Mouse (Mus musculus): ENCODE measurements around the gene Ccdc146. TPM values are rescaled to one million over a fixed set of nuclear protein-coding genes. Genes with fewer than 3 reads are reported as not detected.
A peak's percentile ranks its signal among the peaks of the same experiment; 100 is the strongest.
"Not testable (repeated sequence)": the region's sequence is repeated elsewhere in the genome, so short reads cannot be mapped to it uniquely, and the experiment has no call there.

The Ccdc146 gene
- polyA plus RNA-seq, 1 experiment: not detected

DNA sequence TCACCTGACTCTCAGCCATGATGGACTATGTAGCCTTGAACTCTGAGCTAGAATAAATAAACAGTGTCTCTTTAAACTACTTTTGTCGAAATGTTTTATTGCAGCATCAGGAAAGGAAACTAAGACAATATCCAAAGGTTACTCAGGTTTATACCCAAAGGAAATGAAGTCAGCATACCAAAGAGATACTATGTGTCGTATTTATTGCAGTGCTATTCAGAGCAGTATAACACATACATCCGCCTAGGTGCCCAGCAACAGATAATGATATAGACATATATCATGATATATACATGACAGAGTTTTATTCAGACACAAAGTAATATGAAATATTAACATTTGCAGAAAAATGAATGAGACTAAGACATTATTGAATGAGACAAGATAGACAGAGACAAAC, 61.1 kb downstream of the Ccdc146 start:
- H3K27ac ChIP-seq (ENCODE audit: insufficient read depth, low read depth, low read length): no peak overlapping the region
- H3K4me3 ChIP-seq (ENCODE audit: insufficient read depth, low read depth, low read length): no peak overlapping the region
- TF ChIP-seq CTCF (conservative IDR thresholded peaks at IDR 0.05; ENCODE audit: insufficient read depth, insufficient read length, low read depth, low read length) (no peak), POLR2A (IDR thresholded peaks at IDR 0.05; ENCODE audit: low read depth, low read length) (no peak)
- 49% methylated on average over 3 of the region's 3 CpGs for WGBS
- no peaks in the 10 kb centered on the region for H3K36me3 ChIP-seq (ENCODE audit: control insufficient read depth, insufficient read depth, low read length)
- DNase-seq: no peak
- no peaks in the 10 kb centered on the region for H3K27me3 ChIP-seq (replicated peaks; ENCODE audit: control insufficient read depth, insufficient read depth, low read length)
- H3K4me1 ChIP-seq (ENCODE audit: control insufficient read depth, insufficient read depth, low read length): no peaks in the 10 kb centered on the region

DNA sequence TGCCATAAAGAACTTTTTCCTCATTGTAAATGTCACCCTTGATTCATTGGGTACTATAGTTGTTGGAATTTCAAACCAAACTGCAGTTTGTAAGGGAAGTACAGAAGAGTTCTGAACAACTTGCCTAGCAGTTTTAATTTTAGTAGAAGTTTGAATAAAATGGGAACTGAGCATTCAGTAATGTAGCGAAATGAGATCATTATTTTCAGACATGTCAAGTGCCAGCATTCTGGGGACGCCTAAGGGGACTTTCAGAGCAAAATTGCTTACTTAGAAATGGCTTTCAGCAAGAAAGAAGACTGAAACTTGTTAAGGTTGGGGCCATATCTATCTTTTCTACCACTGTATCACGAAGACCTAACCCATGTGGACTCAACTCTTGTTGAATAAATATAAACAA, 65.8 kb downstream of the Ccdc146 start:
- no peak for DNase-seq
- H3K27me3 ChIP-seq (replicated peaks; ENCODE audit: control insufficient read depth, insufficient read depth, low read length): no peaks in the 10 kb centered on the region
- H3K4me1 ChIP-seq (ENCODE audit: control insufficient read depth, insufficient read depth, low read length): no peaks in the 10 kb centered on the region
- no peak overlapping the region for H3K27ac ChIP-seq (ENCODE audit: insufficient read depth, low read depth, low read length)
- H3K4me3 ChIP-seq (ENCODE audit: insufficient read depth, low read depth, low read length): no peak overlapping the region
- TF ChIP-seq POLR2A (IDR thresholded peaks at IDR 0.05; ENCODE audit: low read depth, low read length): no peak
- no peak for TF ChIP-seq CTCF (conservative IDR thresholded peaks at IDR 0.05; ENCODE audit: insufficient read depth, insufficient read length, low read depth, low read length)
- WGBS: 82% methylated on average over 3 of the region's 3 CpGs
- H3K36me3 ChIP-seq (ENCODE audit: control insufficient read depth, insufficient read depth, low read length): no peaks in the 10 kb centered on the region

DNA sequence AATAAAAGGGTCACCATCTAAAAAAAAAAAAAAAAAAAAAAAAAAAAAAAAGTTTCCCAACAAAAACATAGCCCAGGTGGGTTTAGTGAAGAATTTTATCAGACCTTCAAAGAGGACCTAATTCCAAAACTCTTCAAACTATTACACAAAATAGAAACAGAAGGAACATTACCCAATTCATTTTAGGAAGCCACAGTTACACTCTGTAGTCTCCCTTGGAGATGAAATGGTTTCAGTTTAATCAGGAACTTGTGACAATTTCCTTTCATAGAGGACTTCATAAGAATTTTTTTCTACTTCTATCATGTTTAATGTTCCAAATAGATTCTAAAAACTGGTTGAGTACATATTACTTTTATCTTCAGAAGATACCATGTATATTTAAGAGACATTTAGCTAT, 72.8 kb downstream of the Ccdc146 start:
- Histone ChIP-seq H3K4me3 (ENCODE audit: insufficient read depth, low read depth, low read length) (no peak overlapping the region), H3K4me1 (ENCODE audit: control insufficient read depth, insufficient read depth, low read length) (no peaks in the 10 kb centered on the region), H3K36me3 (ENCODE audit: control insufficient read depth, insufficient read depth, low read length) (no peaks in the 10 kb centered on the region), H3K27me3 (replicated peaks; ENCODE audit: control insufficient read depth, insufficient read depth, low read length) (no peaks in the 10 kb centered on the region), H3K27ac (ENCODE audit: insufficient read depth, low read depth, low read length) (no peak overlapping the region)
- TF ChIP-seq POLR2A (IDR thresholded peaks at IDR 0.05; ENCODE audit: low read depth, low read length): no peak
- TF ChIP-seq CTCF (conservative IDR thresholded peaks at IDR 0.05; ENCODE audit: insufficient read depth, insufficient read length, low read depth, low read length): no peak
- DNase-seq: no peak

DNA sequence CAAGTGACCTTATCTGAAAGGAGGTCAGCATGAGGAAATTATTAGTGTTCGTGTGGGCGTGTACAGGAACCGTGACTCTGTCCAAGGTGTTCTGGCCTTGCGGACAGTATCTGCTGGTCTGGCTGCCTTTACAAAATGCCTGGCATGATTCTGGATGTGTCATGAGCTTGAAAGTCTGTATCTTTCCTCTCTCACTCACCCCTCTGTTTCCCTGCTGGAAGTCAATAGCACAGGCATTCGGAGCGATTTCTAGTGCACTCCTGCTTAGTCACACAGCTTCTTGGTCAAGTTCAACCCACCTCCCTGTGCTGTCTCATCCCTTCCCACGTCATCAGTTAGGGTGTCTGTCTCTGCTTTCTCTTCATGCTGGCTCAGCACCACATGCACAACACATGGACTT, 76.1 kb downstream of the Ccdc146 start:
- Histone ChIP-seq H3K4me1 (ENCODE audit: control insufficient read depth, insufficient read depth, low read length) (no peaks in the 10 kb centered on the region), H3K36me3 (ENCODE audit: control insufficient read depth, insufficient read depth, low read length) (no peaks in the 10 kb centered on the region), H3K4me3 (ENCODE audit: insufficient read depth, low read depth, low read length) (no peak overlapping the region), H3K27ac (ENCODE audit: insufficient read depth, low read depth, low read length) (no peak overlapping the region), H3K27me3 (replicated peaks; ENCODE audit: control insufficient read depth, insufficient read depth, low read length) (no peaks in the 10 kb centered on the region)
- no peak for DNase-seq
- WGBS: 78% methylated on average over 7 of the region's 7 CpGs
- no peak for TF ChIP-seq CTCF (conservative IDR thresholded peaks at IDR 0.05; ENCODE audit: insufficient read depth, insufficient read length, low read depth, low read length)
- no peak for TF ChIP-seq POLR2A (IDR thresholded peaks at IDR 0.05; ENCODE audit: low read depth, low read length)

DNA sequence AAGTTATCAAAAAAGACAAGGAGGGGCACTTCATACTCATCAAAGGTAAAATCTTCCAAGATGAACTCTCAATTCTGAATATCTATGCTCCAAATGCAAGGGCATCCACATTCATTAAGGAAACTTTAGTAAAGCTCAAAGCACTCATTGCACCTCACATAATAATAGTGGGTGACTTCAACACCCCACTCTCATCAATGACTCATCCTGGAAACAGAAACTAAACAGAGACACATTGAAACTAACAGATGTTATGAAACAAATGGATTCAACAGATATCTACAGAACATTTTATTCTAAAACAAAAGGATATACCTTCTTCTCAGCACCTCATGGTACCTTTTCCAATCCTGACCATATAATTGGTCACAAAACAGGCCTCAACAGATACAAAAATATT, 82.2 kb downstream of the Ccdc146 start:
- H3K27ac ChIP-seq (ENCODE audit: insufficient read depth, low read depth, low read length); H3K4me3 ChIP-seq (ENCODE audit: insufficient read depth, low read depth, low read length); H3K27me3 ChIP-seq (replicated peaks; ENCODE audit: control insufficient read depth, insufficient read depth, low read length); DNase-seq; H3K36me3 ChIP-seq (ENCODE audit: control insufficient read depth, insufficient read depth, low read length); H3K4me1 ChIP-seq (ENCODE audit: control insufficient read depth, insufficient read depth, low read length): not testable (repeated sequence)

DNA sequence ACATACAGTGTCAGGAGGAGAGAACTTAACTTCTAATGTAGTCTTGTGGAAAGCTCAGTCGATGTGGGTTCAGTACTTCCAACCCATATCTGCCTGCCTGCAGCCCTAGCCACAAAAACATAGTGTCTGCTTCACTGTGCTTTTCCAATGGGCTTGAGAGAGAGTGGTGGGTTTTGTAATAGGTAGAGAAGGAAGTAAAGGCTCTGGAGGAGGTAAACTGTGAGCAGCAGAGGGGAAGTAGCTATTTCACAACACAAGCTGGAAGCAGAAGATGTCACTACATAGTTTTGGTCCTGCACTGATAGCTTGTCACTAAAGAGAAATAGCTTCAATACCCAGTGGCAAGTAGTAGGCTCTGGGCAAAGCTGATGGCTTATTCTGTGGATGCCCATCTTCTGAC, 92.4 kb downstream of the Ccdc146 start:
- Histone ChIP-seq H3K27me3 (replicated peaks; ENCODE audit: control insufficient read depth, insufficient read depth, low read length) (no peaks in the 10 kb centered on the region), H3K4me1 (ENCODE audit: control insufficient read depth, insufficient read depth, low read length) (no peaks in the 10 kb centered on the region; the same call in 1 of the 2 replicates), H3K36me3 (ENCODE audit: control insufficient read depth, insufficient read depth, low read length) (no peaks in the 10 kb centered on the region), H3K27ac (ENCODE audit: insufficient read depth, low read depth, low read length) (no peak overlapping the region), H3K4me3 (ENCODE audit: insufficient read depth, low read depth, low read length) (no peak overlapping the region)
- WGBS: 87% methylated on average over 1 of the region's 1 CpGs
- TF ChIP-seq CTCF (conservative IDR thresholded peaks at IDR 0.05; ENCODE audit: insufficient read depth, insufficient read length, low read depth, low read length) (no peak), POLR2A (IDR thresholded peaks at IDR 0.05; ENCODE audit: low read depth, low read length) (no peak)
- no peak for DNase-seq

DNA sequence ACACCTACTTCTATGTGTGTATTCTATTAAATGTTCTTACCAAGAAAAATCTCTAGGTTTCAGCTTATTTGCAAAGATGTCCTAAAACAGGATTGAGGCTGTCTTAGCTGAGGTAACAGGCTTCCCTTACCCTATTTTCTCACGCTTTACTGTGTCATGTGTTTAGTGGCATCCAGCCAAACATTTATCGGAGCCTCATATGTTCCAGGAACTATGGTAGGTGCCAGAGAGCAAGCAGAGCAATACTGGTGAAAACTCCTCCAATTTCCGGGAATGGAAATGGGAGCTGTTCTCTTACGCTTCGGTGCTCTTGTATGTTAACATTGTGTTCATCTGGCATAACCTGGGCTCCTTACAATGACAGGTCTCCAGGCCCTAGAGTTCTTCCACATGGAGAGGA, 92.8 kb downstream of the Ccdc146 start:
- 27% methylated on average over 5 of the region's 5 CpGs for WGBS
- no peak overlapping the region for H3K27ac ChIP-seq (ENCODE audit: insufficient read depth, low read depth, low read length)
- DNase-seq: peak; percentile 29

More for the DNA sequence above, 92.8 kb downstream of the Ccdc146 start:
- Histone ChIP-seq H3K4me3 (ENCODE audit: insufficient read depth, low read depth, low read length) (no peak overlapping the region), H3K4me1 (ENCODE audit: control insufficient read depth, insufficient read depth, low read length) (no peaks in the 10 kb centered on the region; the same call in 1 of the 2 replicates), H3K27me3 (replicated peaks; ENCODE audit: control insufficient read depth, insufficient read depth, low read length) (no peaks in the 10 kb centered on the region), H3K36me3 (ENCODE audit: control insufficient read depth, insufficient read depth, low read length) (no peaks in the 10 kb centered on the region)
- no peak for TF ChIP-seq POLR2A (IDR thresholded peaks at IDR 0.05; ENCODE audit: low read depth, low read length)
- no peak for TF ChIP-seq CTCF (conservative IDR thresholded peaks at IDR 0.05; ENCODE audit: insufficient read depth, insufficient read length, low read depth, low read length)

All from kidney, adult 2 months (tissue).